Mouse (Mus musculus): Measurements from ENCODE around the gene Smox. TPM values are rescaled to one million over a fixed set of nuclear protein-coding genes. Genes with fewer than 3 reads are reported as not detected.

The Smox gene
- polyA plus RNA-seq, 1 experiment, result 28.7 TPM

DNA sequence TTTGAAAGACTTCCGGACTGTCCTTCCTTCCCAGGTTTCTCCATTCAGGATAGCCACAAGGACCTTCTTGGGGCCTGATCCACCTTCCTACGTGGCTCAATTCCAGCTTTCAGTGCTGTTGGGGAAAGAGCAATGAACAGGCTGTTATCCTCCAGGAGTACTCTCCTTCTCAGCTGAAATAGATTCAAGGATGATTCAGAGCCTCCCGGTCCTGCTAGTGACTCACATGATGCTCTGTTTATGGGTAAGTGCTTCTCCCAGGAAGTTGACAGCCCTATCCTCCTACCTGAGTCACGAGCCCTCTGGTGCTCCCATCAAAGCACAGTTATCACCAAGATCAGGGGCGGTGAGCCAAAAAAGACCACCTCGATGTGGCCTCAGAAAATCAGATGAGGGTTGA, 7.1 kb upstream of the Smox start:
- no peaks in the 10 kb centered on the region for H3K36me3 ChIP-seq (ENCODE audit: control insufficient read depth, insufficient read depth, low read length)
- no peaks in the 10 kb centered on the region for H3K27me3 ChIP-seq (ENCODE audit: control insufficient read depth, insufficient read depth, low read length)
- H3K4me3 ChIP-seq (ENCODE audit: low read depth, low read length), result no peak overlapping the region
- H3K4me1 ChIP-seq (ENCODE audit: control insufficient read depth, insufficient read depth, insufficient read length, low read length), result peaks cover 4% of the 10 kb centered on the region; the same call in 1 of the 2 replicates
- no peak overlapping the region for H3K27ac ChIP-seq (ENCODE audit: insufficient read depth, low read depth, low read length)
- 82% methylated on average over 6 of the region's 6 CpGs for WGBS
- TF ChIP-seq POLR2A (IDR thresholded peaks at IDR 0.05; ENCODE audit: low read depth, low read length) (no peak), CTCF (IDR thresholded peaks at IDR 0.05; ENCODE audit: extremely low read depth, insufficient read length, insufficient replicate concordance, low read depth, low read length) (no peak)

DNA sequence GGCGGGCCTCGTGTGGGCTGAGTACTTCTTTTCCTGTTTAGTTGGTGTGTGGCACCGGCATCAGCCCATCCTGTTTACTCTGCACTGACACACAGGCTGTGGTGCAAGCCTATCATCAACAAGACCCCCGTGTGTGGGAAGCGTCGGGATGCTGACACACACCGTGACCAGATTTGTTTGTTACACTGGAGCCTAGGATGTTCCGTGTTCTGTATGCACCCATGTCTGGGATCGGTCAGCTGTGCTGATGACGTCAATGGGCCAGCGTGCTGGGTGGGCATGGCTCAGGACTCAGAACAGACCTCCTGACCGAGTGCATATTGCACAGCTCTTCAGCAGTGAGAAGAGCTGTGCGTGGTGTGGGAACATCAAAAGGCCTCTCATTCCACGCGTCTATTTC, 6.2 kb upstream of the Smox start:
- 84% methylated on average over 15 of the region's 15 CpGs for WGBS
- Histone ChIP-seq H3K4me1 (ENCODE audit: control insufficient read depth, insufficient read depth, insufficient read length, low read length) (peaks cover 4% of the 10 kb centered on the region; the same call in 1 of the 2 replicates), H3K36me3 (ENCODE audit: control insufficient read depth, insufficient read depth, low read length) (no peaks in the 10 kb centered on the region), H3K27me3 (ENCODE audit: control insufficient read depth, insufficient read depth, low read length) (no peaks in the 10 kb centered on the region), H3K27ac (ENCODE audit: insufficient read depth, low read depth, low read length) (no peak overlapping the region), H3K4me3 (ENCODE audit: low read depth, low read length) (no peak overlapping the region)
- TF ChIP-seq CTCF (IDR thresholded peaks at IDR 0.05; ENCODE audit: extremely low read depth, insufficient read length, insufficient replicate concordance, low read depth, low read length) (no peak), POLR2A (IDR thresholded peaks at IDR 0.05; ENCODE audit: low read depth, low read length) (no peak)

DNA sequence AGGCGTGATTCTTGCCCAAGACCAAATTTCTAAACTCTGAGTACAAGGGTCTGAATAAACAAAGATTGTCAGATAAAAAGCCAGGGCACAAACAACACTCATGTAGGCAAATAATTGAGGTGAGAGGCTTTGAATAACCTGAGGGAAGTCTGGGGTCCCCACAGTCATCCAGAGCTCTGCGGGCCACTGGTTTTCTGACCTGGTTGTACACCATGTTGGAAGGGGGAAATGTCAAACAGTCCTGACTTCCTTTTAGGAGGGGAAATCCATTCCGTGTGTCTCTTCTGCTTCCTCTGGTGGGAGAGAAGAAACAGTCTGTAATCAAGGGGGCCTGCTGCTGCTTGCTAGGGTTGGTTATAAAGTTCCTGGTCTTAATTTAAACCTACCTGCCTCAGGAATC, 5.2 kb upstream of the Smox start:
- H3K36me3 ChIP-seq (ENCODE audit: control insufficient read depth, insufficient read depth, low read length), result no peaks in the 10 kb centered on the region
- TF ChIP-seq CTCF (IDR thresholded peaks at IDR 0.05; ENCODE audit: extremely low read depth, insufficient read length, insufficient replicate concordance, low read depth, low read length), result no peak
- no peak for TF ChIP-seq POLR2A (IDR thresholded peaks at IDR 0.05; ENCODE audit: low read depth, low read length)
- H3K27me3 ChIP-seq (ENCODE audit: control insufficient read depth, insufficient read depth, low read length), result no peaks in the 10 kb centered on the region
- peaks cover 4% of the 10 kb centered on the region; the same call in 1 of the 2 replicates for H3K4me1 ChIP-seq (ENCODE audit: control insufficient read depth, insufficient read depth, insufficient read length, low read length)
- H3K4me3 ChIP-seq (ENCODE audit: low read depth, low read length), result no peak overlapping the region
- 86% methylated on average over 3 of the region's 3 CpGs for WGBS
- no peak overlapping the region for H3K27ac ChIP-seq (ENCODE audit: insufficient read depth, low read depth, low read length)

DNA sequence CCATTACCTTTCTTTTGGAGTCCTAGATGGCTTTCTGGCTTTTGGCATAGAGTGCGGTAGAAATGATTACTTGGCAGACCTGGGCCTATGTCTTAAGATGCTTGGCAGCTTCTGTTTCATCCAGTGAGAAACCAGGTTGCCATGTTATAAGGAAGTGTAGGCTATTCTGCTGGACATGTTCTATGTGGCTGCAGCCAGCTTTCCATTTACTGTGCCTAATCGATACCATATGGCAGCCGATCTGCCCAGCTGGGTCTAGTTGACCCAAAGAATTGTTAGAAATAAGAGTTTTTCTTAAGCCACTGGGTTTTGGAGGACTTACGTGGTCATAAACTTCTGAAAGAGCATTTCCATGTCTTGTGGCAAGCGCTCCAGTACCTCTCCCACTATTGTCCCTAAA, 4.0 kb upstream of the Smox start:
- no peak overlapping the region for H3K4me3 ChIP-seq (ENCODE audit: low read depth, low read length)
- TF ChIP-seq POLR2A (IDR thresholded peaks at IDR 0.05; ENCODE audit: low read depth, low read length) (no peak), CTCF (IDR thresholded peaks at IDR 0.05; ENCODE audit: extremely low read depth, insufficient read length, insufficient replicate concordance, low read depth, low read length) (no peak)
- WGBS, result 93% methylated on average over 5 of the region's 5 CpGs
- no peaks in the 10 kb centered on the region for H3K36me3 ChIP-seq (ENCODE audit: control insufficient read depth, insufficient read depth, low read length)
- H3K27me3 ChIP-seq (ENCODE audit: control insufficient read depth, insufficient read depth, low read length), result no peaks in the 10 kb centered on the region
- peaks cover 4% of the 10 kb centered on the region; the same call in 1 of the 2 replicates for H3K4me1 ChIP-seq (ENCODE audit: control insufficient read depth, insufficient read depth, insufficient read length, low read length)
- H3K27ac ChIP-seq (ENCODE audit: insufficient read depth, low read depth, low read length), result no peak overlapping the region

DNA sequence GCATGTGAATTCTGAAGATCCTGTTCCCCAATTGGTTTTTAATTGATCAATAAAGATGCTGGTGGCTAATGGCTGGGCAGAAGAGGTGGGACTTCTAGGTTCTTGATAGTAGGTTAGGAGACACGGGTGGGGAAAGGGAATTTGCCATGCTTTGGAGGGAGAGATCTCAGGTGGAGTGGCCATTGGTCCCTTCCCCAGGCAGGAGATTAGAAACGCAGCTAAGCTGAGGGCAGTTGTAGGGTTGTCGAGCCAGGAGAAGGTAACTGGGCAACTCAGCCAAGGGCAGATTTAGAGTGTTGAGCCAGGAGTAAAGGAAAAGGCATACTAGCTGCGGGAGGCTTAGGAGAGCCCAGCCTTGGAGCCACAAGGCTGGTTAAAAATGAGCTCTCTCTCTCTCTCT, 3.0 kb upstream of the Smox start:
- Histone ChIP-seq H3K27me3 (ENCODE audit: control insufficient read depth, insufficient read depth, low read length) (no peaks in the 10 kb centered on the region), H3K4me1 (ENCODE audit: control insufficient read depth, insufficient read depth, insufficient read length, low read length) (peaks cover 4% of the 10 kb centered on the region; the same call in 1 of the 2 replicates), H3K4me3 (ENCODE audit: low read depth, low read length) (no peak overlapping the region), H3K36me3 (ENCODE audit: control insufficient read depth, insufficient read depth, low read length) (no peaks in the 10 kb centered on the region), H3K27ac (ENCODE audit: insufficient read depth, low read depth, low read length) (no peak overlapping the region)
- TF ChIP-seq CTCF (IDR thresholded peaks at IDR 0.05; ENCODE audit: extremely low read depth, insufficient read length, insufficient replicate concordance, low read depth, low read length) (no peak), POLR2A (IDR thresholded peaks at IDR 0.05; ENCODE audit: low read depth, low read length) (no peak)
- WGBS, result 76% methylated on average over 4 of the region's 4 CpGs

DNA sequence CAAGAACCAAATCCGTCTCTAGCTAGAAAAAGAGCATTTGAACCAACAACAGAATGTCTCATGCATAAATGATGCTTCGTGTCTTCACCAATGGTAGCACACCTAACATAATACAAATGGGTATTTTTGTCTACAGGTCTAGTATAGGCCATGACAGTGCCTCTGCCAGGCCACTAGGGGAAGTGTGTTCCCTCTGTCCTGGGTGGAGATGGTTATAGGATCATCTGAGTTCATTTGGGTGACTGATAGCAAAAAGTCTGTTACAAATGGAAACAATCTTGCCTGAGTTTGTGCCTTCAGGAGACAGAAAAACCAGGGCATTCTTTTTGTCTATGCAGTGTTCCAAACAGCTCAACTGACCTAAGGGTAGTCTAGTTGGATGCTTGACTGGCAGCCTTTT, 2.4 kb upstream of the Smox start:
- Histone ChIP-seq H3K36me3 (ENCODE audit: control insufficient read depth, insufficient read depth, low read length) (no peaks in the 10 kb centered on the region), H3K27me3 (ENCODE audit: control insufficient read depth, insufficient read depth, low read length) (no peaks in the 10 kb centered on the region), H3K27ac (ENCODE audit: insufficient read depth, low read depth, low read length) (no peak overlapping the region), H3K4me3 (ENCODE audit: low read depth, low read length) (no peak overlapping the region), H3K4me1 (ENCODE audit: control insufficient read depth, insufficient read depth, insufficient read length, low read length) (no peaks in the 10 kb centered on the region)
- WGBS, result 95% methylated on average over 2 of the region's 2 CpGs
- TF ChIP-seq CTCF (IDR thresholded peaks at IDR 0.05; ENCODE audit: extremely low read depth, insufficient read length, insufficient replicate concordance, low read depth, low read length), result peak; percentile 23; the same call in 1 of the 2 replicates
- no peak for TF ChIP-seq POLR2A (IDR thresholded peaks at IDR 0.05; ENCODE audit: low read depth, low read length)

DNA sequence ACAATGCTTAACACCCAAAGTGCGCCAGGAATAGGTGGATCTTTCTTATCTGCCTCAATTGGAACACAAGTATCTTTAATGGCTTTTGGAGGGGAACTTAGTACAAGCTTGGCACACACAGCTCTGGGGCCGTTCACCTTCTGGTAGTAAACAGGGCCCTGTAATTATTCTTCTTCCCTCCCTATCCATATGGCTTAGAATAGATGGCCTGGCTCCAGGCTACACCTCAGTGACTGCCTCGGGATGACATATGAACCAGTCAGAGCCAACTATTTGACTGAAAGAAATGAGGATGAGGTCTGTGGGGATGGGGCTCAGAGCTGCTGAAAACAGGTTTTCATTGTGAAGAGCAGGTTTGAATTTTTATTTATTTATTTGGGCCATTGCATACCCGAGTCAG, 1.7 kb upstream of the Smox start:
- 48% methylated on average over 4 of the region's 4 CpGs for WGBS
- no peaks in the 10 kb centered on the region for H3K27me3 ChIP-seq (ENCODE audit: control insufficient read depth, insufficient read depth, low read length)

More for the DNA sequence above, 1.7 kb upstream of the Smox start:
- no peak for TF ChIP-seq POLR2A (IDR thresholded peaks at IDR 0.05; ENCODE audit: low read depth, low read length)
- TF ChIP-seq CTCF (IDR thresholded peaks at IDR 0.05; ENCODE audit: extremely low read depth, insufficient read length, insufficient replicate concordance, low read depth, low read length), result no peak
- Histone ChIP-seq H3K4me1 (ENCODE audit: control insufficient read depth, insufficient read depth, insufficient read length, low read length) (no peaks in the 10 kb centered on the region), H3K4me3 (ENCODE audit: low read depth, low read length) (no peak overlapping the region), H3K27ac (ENCODE audit: insufficient read depth, low read depth, low read length) (no peak overlapping the region), H3K36me3 (ENCODE audit: control insufficient read depth, insufficient read depth, low read length) (no peaks in the 10 kb centered on the region)

Data from small intestine, adult 2 months (tissue).